Mouse (Mus musculus) heart, postnatal 4 days (tissue): ENCODE measurements at regions not wholly inside any gene's neighbourhood (a gene's known extent, or its start where the extent isn't known, plus 50 kb on each side); places are given as distances from the start of the nearest gene placed in this dataset.

Source experiments
- DNase-seq: peaks from one replicate; pipeline ENCODE4 v3.0.0; 2021

DNA sequence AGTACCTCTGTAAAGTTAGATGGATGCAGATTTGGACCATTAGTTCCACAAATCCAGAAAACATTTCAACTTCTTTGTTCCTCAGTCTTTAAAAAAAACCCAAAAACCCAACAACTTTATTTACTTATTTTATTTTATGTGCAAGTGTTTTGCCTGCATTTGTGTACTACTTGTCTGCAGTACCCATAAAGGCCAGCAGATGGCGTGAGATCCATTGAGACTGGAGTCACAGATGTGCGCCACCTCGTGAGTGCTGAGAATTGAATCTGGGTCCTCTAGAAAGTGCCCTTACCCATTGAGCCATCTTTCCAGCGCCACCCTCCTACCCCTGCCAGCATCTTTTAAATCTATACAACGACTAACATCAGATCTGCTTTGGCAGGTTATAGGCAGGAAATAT is 53.0 kb downstream of the Gm12689 start:
- DNase-seq = no peak

DNA sequence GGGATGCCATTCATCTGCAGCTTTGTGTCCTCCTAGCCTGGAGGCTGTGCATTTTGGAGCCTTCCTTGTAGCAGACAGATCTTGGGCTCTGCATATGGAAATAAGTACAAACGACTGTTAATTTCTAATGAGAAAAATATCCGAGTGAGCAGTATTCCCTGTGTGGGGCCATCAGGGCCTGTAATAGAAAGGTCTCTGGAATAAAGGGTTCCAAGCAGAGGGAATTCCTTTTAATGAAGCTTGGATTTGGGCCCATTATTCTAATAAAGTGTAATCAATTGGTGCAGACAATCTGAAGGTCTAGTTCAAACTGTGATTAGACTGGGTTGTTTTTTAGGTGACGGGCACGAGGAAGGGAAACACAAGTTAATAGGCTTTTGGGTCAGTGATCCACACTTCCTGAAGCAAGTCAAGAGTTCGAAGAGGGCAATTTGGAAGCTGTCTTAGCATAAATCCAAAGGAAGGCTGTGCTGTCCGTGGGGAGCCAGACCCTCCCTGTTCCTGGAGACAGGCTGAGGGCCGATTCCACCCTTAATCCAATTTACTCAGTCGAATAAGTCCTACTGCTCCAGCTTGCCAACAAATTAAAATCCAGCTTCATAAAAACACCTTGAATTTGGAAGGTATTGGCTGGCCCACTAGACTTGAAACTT is 57.5 kb downstream of the Gm12689 start:
- no peak for DNase-seq

DNA sequence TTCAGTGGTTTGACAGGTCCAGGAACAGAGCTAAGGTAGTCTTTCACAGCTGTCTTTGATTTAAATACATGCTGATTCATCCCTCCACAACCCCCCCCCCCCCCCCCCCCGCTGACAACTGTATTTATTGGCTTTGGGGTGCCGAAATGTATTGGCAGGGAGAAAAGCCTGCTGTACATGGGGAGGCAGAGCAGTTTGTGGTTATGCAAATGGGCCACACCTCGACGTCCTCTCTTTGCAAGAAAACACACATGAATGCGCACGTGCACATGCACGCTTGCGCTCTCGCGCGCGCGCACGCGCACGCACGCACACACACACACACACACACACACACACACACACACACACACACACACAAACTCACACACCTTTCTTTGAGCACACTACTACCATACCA is 58.5 kb downstream of the Gm12689 start:
- no peak for DNase-seq

DNA sequence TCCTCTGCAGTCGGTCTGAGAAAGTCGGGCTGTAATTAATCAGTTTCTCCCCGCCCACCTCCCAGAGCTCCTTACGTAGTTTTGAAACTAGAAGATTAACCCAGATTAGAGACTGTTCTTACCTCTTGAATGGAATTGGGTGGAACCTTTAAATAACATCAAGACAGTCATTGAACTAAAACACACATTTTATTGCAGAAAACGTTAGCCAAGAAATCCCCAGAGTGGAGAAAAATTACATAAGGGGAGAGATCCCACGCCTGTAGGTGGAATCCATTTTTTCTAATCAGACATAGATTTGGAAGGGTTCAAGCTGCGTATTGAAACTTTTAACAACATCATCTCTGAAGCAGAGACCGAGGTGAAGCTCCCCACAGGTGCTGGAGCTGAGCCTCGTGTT is 59.1 kb downstream of the Gm12689 start:
- DNase-seq = no peak

DNA sequence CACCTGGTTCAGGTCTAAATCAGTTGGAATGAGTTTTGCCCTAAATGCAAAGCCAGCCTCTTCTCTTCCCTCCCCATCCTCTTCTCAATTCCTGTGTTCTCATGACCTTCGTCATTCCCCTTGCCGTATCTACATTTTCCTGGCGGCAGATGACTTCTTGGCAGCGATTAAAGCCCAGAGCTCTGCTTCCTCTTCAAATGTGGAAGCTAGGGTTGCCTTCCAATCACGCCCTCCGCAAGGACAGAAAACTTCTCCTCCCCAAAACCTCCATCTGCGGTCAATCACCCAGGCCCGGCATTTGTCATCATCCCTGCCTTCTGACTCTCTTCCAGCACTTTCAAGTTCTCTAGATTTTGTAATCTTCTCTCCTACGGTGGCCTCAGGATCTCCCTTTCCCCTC is 72.3 kb downstream of the Gm12689 start:
- DNase-seq = peak; percentile 66

DNA sequence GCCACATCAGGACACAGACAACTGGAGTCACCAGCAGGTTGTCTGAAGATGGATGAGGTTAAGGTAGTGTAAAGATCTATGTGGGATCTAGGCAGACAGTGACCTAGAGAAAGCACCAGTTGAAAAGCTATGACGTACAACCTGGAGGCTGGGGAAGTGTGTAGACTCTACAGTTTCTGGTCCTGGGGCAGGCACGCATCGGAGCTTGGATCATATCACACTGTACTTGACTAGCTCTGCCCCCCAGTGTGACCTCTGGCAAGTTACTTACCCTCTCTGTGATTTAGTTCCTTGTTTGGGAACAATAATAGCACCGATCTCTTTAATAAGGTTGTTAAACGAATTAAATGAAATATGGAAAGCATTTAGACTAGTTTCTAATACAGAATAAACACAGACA is 75.5 kb downstream of the Gm12689 start:
- DNase-seq = no peak

DNA sequence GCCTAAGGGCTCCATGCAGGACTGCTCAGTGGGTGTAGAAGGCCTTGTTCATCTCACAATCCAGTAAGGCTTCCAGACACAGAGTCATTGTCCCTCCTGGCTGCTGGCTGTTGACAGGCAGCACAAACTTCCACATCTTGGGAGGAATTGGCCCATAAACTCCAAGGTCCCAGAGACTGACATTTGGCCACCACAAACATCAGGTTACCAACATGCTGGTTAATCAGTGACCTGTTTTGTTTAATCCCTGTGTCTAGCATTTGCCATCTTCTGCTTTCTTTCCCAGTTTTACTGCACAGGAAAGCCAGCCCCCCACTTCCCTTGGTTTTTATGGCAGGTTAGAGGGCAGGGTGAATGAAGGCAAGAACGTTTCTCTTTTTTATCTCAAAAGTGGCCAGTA is 80.5 kb downstream of the Gm12689 start:
- DNase-seq = no peak

DNA sequence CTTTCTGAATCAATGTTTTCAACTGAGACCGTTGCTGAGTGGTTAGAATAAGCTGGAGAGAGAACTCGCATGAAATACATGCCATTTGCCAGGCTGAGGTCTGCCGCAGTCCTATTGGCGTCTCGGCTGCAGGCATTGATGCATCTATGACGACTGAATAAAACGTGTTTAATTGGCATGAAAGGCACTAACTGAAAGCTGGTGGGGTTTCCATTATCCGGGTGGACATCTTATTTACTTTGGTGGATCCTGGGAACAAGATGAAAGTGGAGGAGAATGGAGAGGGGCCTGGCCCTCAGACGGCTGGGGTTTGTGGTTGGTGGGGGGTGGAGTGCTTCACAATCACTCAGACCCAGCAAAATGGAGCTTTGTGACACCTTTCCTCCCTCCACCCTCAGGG is 81.2 kb downstream of the Gm12689 start:
- no peak for DNase-seq

DNA sequence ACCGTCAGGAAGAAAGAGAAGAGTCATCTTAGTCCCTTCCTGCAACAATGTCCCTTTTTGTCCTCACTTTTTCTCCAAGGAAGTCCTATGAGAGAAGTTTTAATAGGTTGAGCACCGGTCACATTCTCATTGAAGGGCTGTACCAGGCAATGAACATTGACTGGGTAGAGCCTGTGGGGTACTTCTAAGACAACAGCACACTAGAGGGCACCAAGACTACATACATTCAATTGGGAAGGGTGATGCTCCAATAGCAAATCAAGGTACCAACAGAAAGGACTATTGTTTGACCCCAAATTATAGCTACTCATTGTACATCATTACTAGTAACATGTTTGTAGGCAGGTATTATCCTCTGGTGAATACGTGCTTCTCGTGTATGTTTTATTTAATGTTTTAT is 84.3 kb downstream of the Gm12689 start:
- no peak for DNase-seq

DNA sequence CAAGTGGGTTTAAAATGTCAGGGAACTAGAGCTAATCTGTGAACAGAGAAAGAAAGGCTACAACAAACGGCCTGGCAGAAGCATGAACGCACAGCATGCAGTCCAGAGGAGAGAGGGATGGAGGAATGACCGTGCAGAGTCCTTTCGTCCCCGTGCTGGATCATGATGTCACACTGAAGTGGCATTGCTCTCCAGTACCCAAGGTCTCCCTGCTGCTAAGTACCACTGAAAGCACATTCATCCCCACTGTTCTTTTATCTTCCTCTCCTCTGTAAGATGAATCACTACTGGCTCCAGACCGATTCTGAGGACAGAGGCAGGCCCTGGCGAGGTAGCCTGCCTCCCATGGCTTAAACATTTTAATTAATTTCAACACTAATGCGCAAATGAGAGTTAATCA is 89.7 kb downstream of the Gm12689 start:
- DNase-seq = no peak

DNA sequence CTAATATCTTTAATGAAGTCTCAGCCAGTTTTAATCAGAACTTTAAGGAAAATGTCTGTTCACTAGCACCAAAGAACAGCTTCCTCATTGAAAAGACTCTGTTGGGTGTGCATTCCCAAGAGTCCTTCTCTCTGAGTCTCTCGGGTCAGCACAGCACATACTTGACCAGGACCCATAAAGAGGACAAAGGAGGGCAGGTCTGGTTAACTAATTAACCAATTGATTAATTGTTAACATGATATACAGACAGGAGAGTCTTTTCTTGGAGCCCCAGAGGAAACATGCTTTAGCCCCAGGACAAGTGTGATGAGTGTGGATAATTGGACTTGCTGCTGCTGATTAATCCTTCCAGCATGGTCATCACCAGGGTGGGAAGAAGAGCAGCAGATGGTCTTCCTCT is 93.7 kb downstream of the Gm12689 start:
- no peak for DNase-seq

DNA sequence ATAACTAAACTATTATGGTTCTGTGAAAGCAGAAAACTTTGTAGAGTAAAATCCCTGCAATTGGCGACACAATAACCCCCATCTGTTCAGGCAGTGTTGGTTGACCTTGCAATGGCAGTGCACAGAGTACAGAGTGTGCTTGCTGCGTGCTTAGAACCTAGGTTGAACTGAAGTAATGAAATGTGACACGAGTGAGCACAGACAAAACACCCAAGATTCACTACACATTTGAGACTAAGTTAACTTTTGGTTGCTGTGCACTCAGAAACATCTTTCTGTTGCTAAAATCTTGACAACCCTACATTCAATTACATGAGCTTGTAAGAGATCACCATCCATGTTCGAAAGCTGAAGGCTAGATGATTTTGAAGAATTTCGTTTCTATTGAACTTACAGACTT is 97.3 kb downstream of the Gm12689 start:
- DNase-seq = no peak

DNA sequence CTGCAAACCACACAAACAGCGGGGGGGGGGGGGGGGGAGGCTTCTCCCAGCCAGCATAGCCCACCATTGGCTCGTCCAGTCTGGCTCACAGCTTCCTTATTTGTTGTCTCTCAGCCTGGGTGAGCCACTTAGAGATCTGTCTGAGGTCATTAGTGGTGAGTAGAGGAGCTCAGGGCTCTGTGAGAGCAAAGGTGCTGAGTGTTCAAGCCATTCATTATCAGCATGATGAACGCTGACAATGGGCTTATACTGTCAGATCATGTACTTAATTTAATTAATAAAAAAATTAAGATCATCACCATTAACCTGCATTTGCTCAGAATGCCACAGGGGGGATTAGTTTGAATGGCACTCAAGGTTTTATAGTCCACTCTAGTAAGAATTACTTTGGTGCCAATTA is 98.5 kb downstream of the Gm12689 start:
- no peak for DNase-seq

DNA sequence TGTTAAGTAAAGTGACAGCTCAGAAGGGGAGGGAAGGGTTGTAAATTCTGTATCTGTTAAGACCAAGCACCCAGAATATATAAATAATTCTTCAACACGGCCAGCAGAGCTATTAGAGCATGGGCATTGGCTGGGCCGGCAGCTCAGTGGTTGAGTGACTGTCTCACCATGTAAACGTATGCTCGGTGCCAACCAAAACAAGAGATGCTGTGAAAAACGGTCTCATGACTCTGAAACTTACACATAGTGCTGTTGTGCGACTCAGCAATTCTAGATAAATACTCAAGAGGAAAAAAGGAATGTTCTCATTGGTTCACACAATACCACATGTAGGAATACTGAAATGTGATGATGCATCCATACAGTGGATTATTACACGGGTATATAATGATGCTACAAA is 111.8 kb downstream of the Gm12689 start:
- DNase-seq = no peak

DNA sequence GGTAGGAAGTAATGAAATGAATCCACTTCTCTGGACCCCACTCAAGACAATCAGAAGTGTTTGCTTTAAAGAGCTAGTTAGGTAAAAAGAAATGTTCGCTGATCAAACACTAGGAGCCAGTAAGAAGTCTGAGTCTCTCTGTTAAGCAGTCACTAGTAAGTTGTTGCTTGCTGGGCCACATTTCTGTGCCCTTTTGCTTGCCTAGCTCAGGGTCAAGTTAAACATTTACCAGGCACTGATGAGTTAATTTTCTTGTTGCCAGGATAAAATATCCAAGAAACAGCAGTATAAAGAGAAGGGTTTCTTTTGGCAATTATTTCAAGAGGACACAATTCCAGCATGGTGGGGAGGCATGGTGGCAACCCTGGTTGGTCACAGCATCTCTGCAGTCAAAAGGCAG is 127.7 kb downstream of the Gm12689 start:
- DNase-seq = no peak

DNA sequence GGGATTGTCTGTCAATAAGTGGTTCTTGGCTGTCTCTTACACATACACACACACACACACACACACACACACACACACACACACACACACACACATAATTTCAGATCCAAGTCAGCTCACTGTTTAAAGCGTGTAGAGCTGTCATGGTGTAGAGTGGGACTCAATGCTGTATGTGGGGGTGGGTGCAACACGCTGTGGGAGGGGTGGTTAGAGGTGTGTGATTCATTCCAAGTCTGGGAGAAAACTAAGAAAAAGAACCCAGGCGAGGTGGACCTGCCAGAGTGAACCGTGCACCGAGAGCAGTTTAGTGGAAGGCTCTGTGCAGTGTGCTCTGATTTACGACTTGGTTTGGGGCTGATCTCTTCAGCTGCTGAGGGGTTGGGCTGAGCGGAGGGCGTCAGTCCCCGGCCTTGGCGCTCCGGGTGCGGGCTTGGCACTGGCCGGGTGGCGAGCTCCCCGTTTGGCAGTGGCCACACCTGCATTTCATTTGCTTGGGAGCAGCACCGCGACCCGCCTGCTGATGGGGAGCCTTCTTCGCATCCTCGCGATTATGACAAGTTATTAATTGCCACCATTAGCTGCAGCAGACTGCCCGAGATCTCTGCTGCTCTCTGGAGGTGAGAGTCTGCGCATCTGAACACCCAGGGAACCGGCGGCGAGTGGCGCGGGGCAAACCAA is 149.5 kb downstream of the Gm12689 start:
- DNase-seq = peak; percentile 5

DNA sequence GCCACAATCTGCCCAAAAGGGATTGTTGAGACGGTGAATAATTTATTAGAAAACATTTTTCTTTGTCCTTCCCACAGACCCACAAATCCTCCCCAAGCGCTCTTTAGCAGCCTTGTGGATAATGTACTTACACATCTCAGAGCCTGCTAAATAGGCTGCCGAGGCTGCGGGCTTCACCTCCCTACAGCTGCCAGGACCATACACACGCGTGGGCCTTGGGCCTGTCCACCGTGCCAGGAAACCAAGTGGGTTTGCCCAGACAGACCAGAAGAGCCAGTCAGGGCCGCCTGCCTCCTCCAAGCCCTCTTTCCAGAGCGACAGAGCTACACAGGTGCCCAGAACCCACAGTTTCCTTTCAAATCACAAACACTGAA is 150.0 kb downstream of the Gm12689 start:
- no peak for DNase-seq

DNA sequence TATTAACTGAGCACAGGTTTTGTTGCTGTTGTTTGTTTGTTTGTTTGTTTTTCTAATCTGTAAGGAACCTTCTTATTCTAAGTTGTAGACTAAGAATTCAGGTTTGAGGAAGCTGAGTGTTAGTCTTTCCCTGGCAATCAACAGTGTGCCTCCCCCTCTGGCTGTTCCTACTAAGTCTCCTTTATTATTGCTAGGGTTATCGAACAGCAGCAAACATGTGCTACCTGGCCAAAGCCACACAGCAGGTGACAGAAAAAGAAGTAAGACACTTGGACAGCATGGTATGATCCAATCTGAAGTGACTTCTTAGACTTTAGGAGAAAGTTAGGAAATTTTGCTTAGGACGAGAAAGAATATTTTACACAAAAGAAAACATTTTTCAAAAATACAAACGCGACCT is 163.3 kb downstream of the Gm12689 start:
- no peak for DNase-seq

DNA sequence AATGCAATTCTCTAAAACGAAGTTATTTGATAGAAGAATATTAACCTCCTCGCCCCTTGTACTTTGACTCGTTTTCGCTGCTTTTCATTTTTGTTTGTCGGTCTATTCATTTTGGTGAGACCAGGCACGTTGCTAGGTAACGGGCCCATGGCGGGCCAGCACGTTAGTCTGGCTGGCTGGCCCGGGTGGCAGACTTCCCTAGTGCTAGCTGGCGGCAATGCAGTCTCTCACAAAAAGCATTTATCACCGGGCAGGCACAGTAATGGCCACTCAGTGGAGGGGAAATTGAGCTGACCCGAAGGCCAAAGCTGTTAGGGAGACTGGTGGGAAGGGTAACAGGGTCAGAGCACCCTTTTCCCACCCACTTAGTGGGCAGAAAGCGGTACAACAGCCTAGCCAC is 163.7 kb downstream of the Gm12689 start:
- peak; percentile 13 for DNase-seq

DNA sequence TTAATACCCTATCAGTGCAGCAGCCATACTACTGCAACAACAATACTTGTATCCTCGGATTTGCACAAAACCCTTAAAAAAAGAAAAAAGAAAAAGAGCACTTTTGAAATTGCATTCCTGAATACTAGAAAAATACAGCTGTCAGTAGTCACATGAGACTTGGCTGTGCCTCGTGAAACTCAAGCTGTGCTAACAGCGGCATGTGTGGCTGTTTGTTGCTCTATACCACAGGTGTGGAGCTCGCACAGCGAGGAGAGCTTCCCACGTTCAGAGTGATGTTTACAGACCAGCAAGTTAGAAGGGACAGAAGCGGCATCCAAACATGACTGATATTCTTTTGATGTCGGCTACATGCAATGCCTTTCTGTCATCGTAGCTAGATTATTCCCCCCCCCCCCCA is 169.8 kb downstream of the Gm12689 start:
- no peak for DNase-seq

DNA sequence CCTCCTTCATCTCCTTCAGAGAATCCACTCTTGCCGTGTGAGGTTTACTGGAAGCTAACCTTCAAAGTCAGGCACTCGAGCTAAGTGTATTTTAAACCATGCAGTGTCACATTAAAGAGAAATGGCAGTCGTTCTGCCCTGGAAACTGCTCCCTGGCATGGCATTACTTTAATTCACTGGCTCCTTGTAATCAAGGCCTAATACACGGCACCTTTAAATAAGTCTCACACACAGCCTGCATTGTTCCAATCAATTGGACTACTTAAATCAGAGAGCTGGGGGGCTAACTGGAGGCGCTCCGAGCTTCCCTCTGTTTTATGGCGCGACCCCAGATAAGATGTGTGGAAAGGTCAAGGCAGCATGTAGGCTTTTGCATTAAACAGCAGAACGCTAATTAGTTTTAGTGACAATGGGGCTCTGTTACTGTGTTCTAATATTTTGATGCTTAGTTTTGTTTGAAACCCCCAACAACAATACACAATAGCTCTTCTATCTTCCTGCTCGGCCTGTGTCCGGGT is 180.1 kb downstream of the Gm12689 start:
- DNase-seq = no peak

DNA sequence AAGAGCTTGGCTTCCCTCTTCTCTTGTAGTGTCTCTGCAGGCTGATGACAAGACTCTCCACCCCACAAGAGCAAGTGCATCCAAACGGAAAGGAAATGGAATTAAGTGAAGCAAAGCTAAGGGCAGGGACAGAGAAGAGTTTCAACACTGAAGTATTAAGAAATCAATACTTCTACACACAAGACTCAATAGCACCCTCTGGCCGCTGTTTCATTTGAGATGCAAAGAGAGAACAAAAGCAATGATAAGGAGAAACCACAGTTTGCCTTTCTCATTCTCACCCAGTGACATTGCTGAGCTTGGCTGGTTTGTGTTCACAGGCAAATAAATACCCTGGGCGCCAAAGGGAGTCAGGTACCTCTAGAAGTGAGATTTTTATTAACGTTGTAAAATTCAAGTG is 171.8 kb upstream of the Foxd3 start:
- no peak for DNase-seq

DNA sequence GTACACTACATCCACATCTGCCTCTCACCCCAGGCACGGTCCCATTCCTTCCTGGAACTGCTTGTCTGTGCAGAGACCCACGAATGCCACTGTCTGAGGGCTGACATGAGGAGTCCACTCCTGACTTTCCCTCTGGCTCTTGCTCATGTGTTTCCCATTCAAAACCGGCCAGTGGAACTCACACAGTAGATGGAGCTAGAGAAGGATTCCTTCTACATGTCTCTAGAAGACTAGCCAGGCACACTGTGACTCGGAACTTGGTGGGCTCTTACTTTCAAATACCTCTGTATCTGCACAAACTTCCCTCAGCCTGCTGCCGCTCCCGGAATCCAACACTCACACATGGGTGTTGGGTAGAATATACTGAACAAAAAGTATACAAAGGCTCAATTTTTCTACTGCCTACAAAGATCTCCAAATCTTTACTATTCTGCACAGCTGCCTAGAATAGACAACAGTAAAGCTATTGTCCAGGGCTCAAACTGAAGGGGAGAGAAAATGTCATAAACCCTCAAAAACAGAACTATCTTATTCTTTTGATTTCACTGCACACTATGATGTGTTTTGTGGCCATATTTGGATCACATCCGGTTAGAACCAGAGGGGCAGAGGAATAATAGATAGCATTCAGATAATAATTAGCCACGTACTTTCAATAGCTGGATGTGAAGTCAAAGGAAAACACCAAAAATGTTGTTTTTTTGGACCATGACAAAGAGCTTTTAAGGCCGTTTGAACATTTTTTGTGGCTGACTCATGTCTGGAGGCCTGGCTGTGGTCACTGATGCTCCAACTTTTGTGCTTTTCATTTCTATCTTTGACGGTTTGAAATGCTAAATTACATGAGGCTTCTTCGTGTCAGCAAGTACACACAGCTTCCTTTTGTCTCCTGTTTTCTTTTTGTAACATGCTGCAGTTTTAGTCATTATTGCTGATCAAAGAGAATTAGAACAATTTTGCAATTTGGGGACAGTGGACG is 164.3 kb upstream of the Foxd3 start:
- DNase-seq = no peak
